Mouse (Mus musculus) adrenal gland, adult 2 months (tissue): ENCODE results near the gene Tapbpl. TPM values are rescaled to one million over a fixed set of nuclear protein-coding genes. Genes with fewer than 3 reads are reported as not detected.

Experiments
- DNase-seq: peaks from one replicate; pipeline ENCODE4 v3.0.0; 2021
- polyA plus RNA-seq: library from polyadenylated mRNA; depleted of rRNA; stranded (reverse); fragments of >200 nt; gene quantifications from 2 replicates; pipeline ENCODE4 v1.2.3, GENCODE M21; 2012
- total RNA-seq, 2 experiments: library from RNA; stranded (reverse); gene quantifications; 2 replicates each; pipeline ENCODE4 v1.2.3; 2021

Tapbpl gene
- total and polyA plus RNA-seq, 3 experiments: 11.3 to 15.6 (median 12.0) TPM

GRCm38 (mm10) chr6:125239547-125239946, 7.9 kb upstream of the Tapbpl start:
- DNase-seq: no peak

- DNase-seq: no peak
These were observed 6.7 kb upstream of the Tapbpl start for GRCm38 (mm10) chr6:125238396-125238795.

GRCm38 (mm10) chr6:125237421-125237820, 5.8 kb upstream of the Tapbpl start:
- DNase-seq: no peak

DNA sequence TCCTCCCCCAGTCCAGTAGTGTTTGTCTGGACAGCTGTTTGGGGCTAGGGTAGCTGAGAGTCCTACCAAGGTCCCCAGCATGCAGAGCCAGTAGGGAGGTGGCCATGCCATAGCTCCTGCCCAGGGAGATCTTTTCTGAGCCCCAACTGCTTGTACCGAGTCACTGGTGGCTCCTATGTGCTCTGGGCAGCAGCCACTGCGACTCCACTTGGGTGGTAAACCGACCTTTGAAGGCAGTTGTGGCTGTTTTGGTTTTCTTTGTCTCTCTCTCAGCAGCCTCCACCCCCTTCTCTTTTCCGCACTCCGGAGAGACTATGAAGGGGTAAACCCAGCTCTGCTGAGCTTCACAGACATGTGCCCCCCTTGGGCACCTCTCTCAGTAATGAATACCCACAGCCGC, 5.1 kb upstream of the Tapbpl start, which contains the start of gene Cd27:
Gene Cd27, minus strand, starts transcription at position 229 of the 400 bp plus-strand sequence.
- DNase-seq: no peak

GRCm38 (mm10) chr6:125236341-125236740, 4.7 kb upstream of the Tapbpl start:
- DNase-seq: no peak

DNA sequence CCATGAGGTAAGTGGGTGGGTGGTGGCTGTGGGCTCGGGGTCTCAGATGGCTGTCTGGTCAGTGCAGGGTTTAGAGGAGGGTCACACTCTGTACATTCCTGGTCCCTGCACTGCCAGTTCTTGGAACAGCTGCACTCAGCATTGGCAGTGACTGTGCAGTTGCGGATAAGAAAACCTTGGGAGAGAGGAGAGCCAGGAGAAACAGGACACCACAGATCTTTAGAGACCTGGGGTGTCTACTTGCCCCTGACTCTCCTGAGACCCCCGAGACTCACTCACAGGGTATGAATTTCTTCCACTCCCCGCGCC, 2.8 kb upstream of the Tapbpl start:
- DNase-seq: no peak

DNA sequence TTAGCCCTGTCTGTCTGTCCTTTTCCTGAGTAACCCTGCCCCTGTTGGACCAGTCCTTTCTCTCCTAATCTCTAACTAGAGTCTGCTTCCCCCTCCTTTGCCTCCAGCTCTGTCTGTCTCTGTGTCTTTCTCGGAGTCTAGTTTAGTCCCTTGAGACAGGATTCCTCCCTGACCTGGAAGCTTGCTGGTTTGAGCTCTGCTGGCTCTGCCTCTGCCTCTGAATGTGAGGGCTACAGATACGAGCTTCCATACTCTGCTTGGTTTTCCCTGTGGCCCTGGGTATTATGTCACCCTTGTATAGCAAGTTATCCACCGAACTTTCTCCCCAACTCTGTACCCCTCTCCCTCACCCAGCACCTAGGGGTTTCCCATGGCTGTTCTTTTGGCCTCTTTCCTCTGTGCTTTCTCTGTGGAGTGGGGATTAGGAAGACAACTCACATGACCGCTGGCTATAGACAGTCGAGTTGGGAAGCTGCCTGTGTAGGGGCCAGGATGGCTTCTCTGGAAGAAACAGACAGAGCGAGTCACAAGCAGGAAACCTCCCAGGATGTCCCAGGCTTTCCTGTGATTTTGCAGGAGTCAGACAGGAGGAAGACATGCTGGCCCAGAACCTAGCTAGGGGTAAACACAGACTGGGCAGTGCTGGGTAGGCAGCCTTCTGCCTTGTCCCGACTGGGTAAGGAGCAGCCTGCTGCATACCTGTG, 2.3 kb upstream of the Tapbpl start:
- no peak for DNase-seq

- no peak for DNase-seq
These were observed 856 bp upstream of the Tapbpl start for GRCm38 (mm10) chr6:125232516-125232915.

DNA sequence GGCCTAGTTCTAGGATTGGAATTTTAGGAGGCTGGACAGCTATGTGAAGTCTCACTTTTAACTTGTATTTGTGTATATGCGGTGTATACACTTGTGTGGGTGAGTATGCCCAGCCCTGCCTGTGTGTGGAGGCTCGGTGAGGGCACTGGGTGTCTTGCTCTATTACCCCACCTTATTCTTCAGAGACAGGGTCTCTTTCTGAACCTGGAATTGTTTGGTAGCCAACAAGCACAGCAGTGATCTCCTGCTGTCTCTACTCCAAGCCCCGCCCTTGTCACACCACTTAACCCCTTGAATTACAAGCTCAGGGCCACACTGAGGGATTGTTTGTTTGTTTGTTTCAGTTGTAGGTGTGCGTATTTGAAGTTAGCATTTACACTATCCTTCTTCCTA, 381 bp upstream of the Tapbpl start:
- DNase-seq: no peak

DNA sequence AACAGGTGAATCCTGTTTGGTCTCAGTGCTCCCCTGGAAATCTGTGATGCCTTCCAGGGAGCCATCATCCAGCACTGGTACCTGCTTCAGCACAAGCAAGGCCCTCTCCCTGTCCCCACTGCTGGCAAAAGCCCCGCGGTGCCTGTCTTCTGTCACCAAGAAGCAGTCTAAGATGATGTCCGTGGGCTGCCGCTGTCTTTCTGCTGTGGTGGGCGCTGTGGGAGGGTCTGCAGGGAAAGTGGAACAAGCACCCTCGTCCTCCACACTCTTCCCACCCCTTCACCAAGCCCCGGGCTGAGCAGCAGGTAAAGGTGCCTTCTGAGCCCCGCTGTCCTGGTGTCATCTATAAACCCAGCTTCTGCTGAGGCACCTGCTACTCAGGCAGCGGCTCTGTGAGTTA, 1.1 kb downstream of the Tapbpl start:
- DNase-seq: no peak

- DNase-seq: peak; percentile 32
These were observed 6.0 kb downstream of the Tapbpl start for GRCm38 (mm10) chr6:125225518-125226115.

DNA sequence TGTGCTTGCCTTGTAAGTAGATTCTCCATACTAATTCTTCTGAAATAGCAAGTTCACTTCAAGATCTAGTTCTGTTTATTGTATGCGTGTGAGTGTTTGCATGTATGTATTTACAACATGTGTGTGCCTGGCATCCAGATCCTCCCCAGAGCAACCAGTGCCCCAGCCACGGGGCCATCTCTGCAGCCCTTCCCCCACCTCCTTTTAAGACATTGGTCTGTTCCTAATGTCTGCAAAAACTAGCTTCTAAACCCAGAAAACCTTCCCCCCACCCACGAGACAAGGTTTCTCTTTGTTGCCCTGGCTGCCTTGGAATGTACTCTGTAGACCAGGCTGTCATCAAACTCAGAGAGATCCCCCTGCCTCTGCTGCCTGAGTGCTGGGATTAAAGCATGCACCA, 9.1 kb downstream of the Tapbpl start:
- DNase-seq: no peak

GRCm38 (mm10) chr6:125222146-125222545, 9.5 kb downstream of the Tapbpl start:
- DNase-seq: no peak

- DNase-seq: no peak
These were observed 10.4 kb downstream of the Tapbpl start for GRCm38 (mm10) chr6:125221115-125221745.

DNA sequence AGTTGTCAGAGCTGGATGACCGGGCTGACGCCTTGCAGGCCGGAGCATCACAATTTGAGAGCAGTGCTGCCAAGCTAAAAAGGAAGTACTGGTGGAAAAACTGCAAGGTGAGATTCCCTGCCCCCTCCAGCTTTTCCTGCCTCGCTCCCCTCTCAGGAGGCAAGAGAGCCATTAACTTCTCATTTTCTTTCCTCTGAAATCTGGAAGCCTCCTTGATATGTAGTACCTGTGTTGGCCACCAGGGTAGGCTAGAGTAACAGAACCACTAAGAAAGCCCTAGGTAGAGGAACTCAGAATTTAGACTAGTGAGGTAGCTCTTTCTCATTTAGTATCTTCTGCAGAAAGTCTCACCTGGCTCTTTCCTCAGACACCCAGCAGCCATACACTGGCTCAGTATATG, 12.7 kb downstream of the Tapbpl start:
- peak; percentile 55 for DNase-seq

- DNase-seq: peak; percentile 61
These were observed 13.8 kb downstream of the Tapbpl start for GRCm38 (mm10) chr6:125217899-125218298.

DNA sequence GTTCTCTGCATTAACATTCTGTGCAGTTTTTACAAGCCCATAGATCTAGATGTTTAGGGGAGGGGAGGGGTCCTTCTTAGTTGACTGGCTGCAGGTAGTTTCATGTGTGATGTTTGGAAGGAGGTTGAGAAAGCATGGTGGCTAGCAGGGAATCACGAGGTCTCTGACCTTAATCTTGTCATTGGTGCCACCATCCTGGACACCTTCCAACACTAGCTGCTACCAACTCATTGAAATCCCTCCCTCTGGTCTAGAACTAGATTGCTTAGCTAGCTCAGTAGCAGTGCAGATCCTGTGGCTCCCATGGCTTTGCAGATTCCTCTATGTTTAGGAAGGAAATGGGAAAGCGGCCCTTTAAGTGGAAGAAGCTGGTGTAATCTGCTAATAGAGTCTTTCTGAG, 14.8 kb downstream of the Tapbpl start:
- DNase-seq: peak; percentile 74

DNA sequence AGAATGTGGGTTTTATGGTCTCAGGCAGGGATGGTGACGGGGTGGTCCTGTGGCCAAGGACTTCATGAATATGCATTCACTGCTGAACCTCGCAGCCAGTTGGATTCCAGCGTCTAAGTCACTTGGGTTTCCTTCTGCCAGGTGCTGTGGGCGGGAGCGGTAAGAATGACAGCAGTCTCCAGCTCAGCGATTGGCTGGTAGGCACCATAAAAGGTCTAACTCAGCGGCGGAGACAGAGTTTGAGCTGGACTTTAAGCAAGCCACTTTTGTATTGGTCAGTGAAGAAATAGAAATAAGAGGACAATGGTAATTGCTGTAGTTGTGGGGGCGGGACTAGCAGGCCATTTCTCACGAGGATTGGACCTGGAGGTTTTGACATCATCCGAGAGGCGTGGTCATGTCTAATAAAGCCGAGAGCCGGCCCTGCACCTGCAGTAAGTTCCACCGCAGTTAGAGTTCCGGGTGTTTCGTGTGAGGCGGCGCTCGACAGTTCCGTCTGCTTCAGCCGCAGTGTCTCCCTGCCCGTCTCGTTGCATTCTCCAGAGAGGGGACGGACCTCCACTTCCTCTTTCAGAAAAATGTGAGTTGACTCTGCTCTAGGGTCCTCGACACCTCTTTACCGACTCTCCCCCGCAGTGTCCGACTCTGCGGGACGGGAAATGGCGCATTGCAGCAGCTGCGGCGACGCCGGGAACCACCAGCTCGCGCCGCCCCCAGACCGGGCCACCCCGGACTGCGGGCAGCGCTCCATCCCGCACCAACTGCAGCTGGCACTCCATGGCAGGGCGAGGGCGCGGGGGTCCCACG, 16.3 kb downstream of the Tapbpl start, which contains the start of gene Vamp1:
Gene Vamp1, plus strand, starts transcription at position 404 of the 807 bp plus-strand sequence.
- peak; percentile 95 for DNase-seq

GRCm38 (mm10) chr6:125213715-125214114, 17.9 kb downstream of the Tapbpl start:
- DNase-seq: peak; percentile 43

DNA sequence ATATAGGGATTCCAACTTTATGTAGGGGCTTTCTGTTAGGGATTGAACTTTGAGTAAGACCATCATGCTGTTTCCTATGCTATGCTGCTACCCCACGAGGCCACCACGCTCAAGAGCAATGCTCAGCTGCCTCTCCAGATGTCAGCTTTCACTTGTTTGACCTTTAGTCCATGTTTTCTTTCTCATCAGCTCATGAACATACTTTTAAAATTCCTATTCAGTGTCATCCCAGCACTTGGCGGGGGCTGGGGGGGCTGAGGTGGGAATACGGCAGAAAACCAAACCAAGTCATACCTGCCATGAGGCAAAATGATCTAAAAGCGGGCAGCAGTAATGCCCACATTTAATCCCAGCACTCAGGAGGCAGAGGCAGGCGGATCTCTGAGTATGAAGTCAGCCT, 18.5 kb downstream of the Tapbpl start:
- no peak for DNase-seq

GRCm38 (mm10) chr6:125212621-125213020, 19.0 kb downstream of the Tapbpl start:
- DNase-seq: peak; percentile 73

DNA sequence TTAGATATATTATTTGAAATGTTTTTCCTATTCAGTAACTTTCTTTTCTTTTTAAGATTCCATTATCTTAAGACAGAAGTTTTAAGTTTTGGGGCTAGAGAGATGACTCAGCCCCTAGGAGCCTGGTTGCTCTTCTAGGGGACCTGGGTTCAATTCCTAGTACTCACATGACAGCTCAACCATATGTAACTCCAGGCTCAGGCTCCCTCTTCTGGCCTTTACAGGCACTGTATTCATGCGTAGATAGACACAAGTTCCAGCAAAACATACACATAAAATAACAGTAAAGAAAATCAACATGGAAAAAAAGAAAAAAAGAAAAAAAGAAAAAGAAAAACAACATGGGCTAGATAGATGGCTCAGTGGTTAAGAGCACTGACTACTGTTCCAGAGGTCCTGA, 21.2 kb downstream of the Tapbpl start:
- DNase-seq: no peak

DNA sequence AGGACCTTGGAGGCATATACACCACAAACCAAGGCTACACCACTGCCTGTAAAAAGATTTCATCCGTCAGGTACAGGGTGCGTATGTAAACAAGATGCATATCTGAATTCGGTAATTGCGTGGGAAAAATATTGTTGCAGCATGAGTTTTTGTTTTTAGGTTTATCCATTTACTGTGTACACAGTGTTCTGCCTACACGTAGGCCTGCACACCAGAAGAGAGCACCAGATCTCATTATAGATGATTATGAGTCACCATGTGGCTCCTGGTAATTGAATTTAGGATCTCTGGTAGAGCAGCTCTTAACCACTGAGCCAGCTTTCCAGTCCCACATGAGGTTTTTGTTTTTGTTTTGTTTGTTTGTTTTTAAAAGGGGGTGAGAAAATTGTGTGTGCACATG, 34.5 kb downstream of the Tapbpl start:
- DNase-seq: peak; percentile 35
